Mouse (Mus musculus) right cerebral cortex, adult 2 months (tissue): ENCODE measurements at regions not wholly inside any gene's neighbourhood (a gene's known extent, or its start where the extent isn't known, plus 50 kb on each side); places are given as distances from the start of the nearest gene placed in this dataset.
A peak's percentile ranks its signal among the peaks of the same experiment; 100 is the strongest.
"Not testable (repeated sequence)": the region's sequence is repeated elsewhere in the genome, so short reads cannot be mapped to it uniquely, and the experiment has no call there.

Experiments
- DNase-seq, 2 experiments: peaks; one replicate each; pipeline ENCODE4 v3.0.0; 2021 to 2022; ENCODE audit warnings: low spot score in 2 of 2

DNA sequence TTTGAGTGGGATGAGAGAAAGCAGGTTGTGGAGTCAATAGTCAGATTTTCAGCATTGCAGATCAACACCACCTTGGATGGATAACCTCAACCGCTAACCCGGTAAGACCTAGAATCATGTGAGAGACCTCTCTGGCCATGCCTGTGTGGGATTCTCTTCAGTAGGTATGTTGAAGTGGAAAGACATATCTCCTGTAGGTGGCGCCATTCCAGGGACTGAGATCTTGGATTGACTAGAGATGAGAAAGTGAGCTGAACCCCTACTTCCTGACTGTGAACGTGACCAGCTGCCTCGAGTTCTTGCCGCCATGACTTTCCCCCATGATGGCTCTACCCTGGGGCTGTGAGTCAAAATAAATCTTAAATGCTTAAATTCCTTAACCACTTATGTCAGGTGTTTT, 102.7 kb downstream of the Eva1a start:
- DNase-seq, result no peak

DNA sequence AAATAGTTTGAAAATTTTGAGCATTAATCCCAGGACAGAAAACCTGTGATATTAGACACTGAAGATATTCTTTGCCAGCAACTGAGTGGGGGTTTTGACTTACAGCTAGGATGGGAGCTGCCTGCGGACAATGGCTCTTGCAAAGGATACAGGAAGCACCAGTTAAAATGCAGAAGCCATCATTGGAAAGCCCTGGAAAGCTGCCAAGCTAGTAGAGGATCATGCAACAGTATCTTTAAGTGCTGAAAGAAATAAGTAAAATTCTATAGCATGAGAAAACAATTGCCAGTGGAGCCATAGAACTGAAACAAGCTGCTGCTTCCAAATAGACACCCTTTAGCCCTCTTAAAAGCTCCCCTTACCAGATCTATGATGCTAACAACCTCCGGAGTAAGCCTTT, 109.2 kb downstream of the Eva1a start:
- DNase-seq, result no peak

DNA sequence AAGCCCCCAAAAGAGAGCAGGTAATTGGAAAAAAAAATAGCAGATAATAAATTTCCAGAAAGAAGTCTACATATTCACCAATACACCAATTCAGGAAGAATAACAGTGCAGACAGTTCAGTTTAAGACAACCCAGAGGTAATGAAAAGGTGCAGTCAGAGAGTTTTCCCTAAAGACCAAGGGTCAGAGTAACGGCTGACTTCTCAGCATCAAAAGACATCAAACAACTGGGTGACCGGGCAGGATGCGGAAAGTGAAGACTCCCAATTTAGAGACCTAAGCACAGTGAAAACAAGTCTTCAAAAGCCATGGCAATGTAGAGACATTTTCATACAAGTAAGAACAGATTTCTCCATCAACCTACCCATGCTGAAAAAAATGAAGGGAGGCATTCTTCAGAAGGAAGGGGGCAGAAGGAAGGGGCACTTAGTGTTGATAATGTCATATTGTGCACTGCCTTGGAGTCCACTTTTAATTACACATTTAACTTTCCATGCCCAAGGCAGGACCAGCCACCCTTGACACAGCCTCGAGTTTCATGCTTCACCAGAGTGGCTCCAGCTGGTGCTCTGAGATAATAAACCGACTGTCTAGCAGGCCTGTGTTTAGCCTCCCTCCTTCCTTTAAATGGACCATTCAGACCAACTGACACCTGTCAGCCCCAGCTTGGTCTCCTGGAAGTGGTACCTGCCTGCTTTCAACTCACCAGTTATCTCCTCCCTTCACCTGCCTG, 129.7 kb downstream of the Eva1a start:
- no peak for DNase-seq

DNA sequence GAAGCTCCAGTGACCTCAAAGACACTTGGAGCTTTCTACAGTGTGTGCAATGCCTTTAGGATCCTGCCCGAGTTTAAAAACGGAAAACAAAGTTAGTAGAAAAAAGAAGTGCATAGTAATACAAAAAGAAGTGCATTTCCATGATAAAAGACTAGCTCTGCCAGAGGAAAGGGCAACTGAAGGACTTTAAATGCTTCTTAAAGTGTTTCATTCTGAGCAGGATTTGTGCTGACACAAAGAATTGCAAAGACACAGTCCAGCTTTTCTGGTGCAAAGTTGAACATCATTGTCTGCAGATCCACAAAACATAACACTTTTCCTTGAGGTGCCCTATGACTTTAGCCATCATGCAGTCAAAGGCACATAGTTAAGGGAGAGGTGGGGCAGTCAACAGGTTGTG, 134.1 kb downstream of the Eva1a start:
- no peak for DNase-seq

DNA sequence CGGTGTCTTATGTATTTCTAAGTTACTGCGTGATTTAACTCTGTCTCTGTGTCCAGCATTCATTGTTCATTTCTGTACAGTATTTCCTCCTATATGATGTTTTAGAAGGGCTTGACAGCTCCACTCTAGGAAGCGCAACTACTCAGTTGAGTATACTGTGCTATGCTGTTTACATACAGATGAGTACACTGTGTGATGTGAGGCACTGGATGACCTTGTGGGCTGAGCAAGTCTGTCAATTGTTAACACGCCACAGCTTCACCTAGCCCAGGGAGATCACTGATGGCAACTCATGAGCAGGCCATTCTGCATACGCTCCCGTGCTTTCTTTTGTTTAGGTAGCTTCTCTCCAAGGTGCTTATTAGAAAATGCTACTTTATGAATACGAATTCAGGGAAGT, 159.3 kb downstream of the Eva1a start:
- DNase-seq, result no peak

DNA sequence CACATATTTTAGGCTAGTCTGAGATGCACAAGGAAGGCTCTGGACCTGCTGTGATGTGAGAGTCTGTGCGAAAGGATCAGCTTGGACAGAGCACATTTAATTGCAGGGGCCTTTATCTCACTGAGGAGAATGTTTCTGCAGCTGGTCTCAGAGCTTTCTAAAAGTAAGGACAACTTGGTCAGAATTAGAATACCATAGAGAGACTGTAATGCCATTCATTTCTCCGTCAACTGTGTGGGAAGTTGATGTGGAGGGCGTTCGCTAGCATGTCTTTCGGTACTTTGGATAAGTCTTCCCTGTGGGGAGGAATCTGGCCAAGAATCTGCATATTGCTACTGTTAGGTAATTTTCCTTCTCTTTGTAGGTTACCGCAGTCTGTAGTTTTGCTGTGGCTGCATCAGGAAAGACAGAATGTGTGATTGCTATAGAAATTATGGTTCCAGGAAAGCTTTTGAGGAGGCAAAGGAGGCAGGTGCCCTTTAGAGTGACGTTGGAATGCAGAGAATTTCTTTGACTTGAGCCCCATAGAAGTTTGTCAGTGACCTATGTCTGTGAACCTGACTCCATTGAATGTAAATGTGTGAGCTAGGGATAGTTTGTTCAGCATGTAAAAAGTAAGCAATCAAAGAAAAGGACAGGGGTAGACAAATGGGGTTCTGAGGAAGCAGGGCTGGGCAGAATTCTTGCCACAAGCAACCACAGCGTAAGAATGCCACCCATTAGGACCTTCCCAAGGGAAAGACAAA, 164.2 kb downstream of the Eva1a start:
- peak; percentile 21 to 23 for DNase-seq

DNA sequence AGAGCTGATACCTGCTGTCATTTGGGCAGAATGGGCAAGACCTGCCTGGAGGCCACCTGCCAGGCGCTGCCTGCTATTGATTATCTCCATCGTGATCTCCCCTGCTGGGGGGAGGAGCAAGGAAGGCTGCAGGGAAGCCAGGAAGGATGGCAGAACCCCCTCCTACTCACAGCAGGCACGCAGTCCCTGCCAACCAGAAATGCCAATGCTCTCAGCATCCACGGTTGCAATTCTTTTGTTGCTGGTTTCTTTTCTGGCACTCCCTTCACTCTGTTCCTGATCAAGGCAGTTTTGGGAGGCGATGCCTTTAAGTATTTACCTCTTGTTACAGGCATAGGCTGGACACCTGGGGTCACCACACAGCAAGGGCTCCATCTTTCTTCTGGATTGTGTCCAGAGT, 164.3 kb upstream of the Tacr1 start:
- DNase-seq, result peak; percentile 10 to 26

DNA sequence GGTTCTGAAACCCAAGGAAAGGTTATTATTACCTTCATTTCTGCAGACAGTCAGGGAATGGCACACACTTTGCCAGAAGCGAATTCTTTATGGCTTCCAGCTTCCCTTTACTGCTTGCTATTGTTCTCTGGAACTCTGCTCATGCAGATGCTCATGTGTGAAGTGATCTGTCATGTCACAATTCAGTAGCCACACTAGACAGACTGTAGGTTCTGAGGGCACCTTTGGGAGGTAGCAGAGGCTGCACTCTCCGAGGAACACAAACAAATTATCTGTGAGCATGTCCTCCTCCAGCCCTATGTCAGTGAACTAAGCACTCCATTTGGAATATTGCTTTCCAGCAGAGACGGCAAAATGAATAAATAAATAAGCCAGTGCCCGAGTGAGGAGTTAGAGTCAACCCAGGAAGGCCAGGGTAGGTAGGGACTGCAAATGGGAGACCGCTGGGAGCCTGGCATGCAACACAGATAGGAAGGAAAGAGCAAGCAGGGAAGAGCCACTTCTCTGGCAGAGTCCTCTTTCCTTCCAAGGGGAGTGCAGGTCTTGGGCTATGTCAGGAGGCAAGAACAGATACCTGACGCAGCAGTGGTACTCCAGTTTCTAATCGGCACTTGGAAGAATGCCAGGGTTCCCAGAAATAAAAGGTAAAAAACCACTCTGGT, 161.4 kb upstream of the Tacr1 start:
- no peak for DNase-seq

DNA sequence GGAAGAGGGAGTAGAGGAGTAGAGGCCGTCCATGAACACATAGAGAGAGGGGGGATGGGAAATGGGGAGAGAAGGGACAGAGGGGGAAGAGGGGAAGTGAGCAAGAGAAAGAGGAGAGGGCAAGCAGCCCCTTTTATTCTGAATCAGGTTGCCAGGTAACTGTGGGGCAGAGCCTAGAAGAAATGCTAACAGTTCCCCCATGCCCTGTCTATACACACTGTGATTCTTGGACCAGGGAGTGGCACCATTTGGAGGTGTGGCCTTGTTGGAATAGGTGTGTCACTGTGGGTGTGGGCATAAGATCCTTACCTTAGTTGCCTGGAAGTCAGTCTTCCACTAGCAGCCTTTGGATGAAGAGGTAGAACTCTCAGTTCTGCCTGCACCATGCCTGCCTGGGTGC, 154.5 kb upstream of the Tacr1 start:
- not testable (repeated sequence) for DNase-seq

DNA sequence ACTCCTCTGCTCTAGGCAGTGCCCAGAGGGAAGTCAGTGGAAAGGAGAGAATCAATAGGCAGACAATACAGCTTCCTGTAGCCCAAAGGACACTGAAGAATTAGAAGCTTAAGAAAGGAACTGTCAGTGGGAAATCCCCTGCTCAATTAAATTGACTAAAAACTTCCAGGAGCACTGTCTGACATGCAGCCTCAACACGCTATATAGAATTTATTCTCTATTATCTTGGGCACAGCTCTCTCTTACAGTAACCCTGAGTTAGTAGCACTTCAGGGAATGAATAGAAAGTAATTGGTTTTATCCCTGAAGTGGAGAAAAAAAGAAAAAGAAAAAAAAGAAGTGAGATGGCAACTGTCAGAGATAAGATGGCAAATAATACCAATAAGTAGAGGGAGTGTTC, 117.6 kb upstream of the Tacr1 start:
- DNase-seq, result no peak

DNA sequence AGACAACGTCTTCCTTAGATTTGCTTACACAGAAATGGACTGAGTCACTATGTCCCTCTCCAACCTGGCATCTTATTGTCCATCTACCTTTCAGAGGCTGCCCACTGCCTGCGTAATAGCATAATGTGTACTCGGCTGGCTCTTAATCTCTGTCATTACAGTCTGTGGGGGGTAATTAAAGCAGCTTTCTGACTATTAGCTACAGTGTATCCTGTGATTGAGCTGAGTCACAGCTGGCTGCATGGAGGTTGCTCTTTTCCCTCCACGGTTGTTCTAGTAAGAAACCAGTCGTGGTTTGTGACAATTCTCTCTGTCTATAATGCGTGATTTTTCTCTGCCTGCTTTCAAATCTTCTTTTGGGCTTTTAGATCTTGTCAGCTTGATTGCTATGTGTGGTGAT, 116.9 kb upstream of the Tacr1 start:
- DNase-seq, result no peak

DNA sequence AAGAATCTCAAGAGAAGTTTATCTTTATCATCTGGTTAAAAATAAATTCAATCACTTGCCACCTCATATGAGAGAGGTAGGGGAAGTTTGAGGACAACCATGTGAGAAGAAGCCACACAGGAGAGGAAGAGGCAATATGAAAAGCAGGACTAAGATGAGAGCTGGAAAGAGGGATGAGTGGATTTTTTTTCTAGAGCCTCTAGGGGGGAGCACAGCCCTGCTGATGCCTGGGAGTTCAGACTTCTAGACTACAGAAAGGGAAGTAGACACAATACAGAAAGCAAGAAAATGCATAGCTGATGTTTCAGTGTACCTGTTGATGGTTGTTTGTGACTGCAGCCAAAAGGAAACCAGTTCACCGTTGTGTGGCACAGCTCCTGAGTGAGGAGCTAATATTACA, 108.6 kb upstream of the Tacr1 start:
- DNase-seq, result peak in 1 of 2 experiments; percentile 5

DNA sequence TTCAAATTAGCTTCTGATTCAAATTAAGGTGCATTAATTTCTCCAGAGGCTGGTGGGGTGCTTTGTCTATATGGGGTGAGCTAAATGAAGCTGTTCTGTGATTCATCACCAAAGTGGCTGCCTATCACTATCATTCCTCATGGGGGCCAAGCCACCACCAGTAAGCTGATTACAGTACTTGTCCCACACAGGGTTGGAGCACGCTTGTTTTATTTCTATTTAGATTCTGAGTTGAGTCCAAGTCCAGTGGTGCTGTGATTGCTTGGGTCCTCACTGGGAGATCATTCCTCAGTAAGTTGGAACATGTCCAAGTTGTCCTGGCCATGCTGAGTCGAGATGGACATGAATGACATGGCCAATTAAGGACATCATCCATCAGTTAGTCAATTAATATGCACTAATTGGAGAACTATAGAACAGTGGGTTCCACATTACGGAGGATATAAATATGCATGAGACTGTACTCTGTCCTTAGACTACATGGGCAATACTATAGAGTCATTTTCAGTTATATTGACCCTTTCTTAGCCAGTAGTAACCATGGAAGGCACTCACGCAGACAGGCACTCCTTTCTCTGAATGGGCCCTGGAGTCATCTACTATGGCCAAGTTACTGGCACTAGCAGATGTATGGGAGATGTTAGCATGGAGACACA, 105.3 kb upstream of the Tacr1 start:
- no peak for DNase-seq

DNA sequence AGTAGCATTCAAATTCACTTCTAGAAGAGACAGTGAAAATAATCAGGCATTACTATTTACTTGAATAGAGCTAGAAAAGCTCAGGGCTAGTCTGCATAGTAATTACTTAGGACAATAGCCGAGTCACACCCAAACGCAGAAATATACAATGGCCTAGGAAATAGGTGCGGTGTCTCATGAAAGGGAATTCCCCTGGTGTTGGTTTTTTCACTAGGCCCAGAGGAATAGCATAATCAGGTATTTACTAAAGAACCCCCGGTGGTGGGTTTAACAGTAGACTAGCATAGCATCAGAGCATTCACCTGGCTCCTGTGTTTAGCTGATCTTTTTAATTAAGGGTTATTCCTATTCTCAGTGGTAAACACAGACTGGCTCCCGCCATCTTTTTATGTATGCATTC, 99.9 kb upstream of the Tacr1 start:
- DNase-seq, result not testable (repeated sequence)

DNA sequence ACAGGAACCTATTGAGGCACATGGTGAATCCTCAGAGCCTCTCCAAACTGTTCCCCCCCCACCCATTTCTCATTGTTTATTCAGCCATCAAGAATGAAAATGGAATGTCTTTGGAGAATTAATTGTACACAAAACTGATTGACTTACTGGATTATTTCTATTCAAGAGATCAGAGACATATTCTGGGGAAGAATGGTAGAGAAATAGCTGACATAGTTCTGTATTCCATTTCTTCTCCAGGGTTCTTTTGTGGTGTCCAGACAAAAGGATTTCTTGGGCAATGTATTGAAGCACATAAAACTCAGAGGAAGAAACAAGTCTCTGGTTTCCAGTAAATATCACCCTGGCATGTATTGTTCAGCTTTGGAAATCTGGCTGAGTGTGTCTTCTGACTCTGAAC, 88.4 kb upstream of the Tacr1 start:
- peak in 1 of 2 experiments; percentile 5 for DNase-seq
